Mouse (Mus musculus) liver, postnatal 0 days (tissue): ENCODE results near the gene Efr3b.

Source experiments
- CTCF ChIP-seq: sonication (generic); IDR thresholded peaks from 2 replicates; pipeline ENCODE4 v1.5.1; 2016; ENCODE audit warnings: antibody characterized with exemption, low read depth
- EP300 ChIP-seq: IDR thresholded peaks from 2 replicates; pipeline ENCODE4 v1.6.1; 2016; ENCODE audit warnings: antibody characterized with exemption, low read depth, mild to moderate bottlenecking

DNA sequence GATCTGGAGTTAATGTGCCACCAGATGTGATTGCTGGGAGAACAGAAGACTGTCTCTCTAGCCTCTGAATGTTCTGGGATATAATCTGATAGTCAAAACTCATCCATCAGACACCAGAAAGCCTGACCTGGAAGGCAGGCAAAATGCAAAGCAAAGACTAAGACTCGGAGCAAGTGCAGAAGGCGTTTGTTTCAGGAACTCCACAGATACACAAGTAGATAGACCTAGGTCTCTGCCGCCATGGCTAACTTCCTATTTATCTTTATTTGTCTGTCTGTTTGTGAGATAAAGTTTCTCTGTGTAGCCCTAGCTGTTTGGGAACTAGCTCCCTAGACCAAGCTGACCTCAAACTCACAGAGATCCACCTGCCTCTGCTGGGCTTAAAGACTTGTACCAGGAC lies 14.9 kb upstream of the Efr3b start:
- TF ChIP-seq CTCF (no peak), EP300 (no peak)
